Mouse (Mus musculus) myocyte (in vitro differentiated cells): ENCODE results near the gene Usp31.

ENCODE experiments used
- CEBPB ChIP-seq: IDR thresholded peaks from 2 replicates; pipeline ENCODE4 v1.6.1; 2011; ENCODE audit warnings: mild to moderate bottlenecking, moderate library complexity; ENCODE audit not compliant: poor library complexity, insufficient read depth, severe bottlenecking
- E2F4 ChIP-seq: IDR thresholded peaks from one replicate; pipeline ENCODE4 v1.6.1; 2011; ENCODE audit warnings: mild to moderate bottlenecking, control low read depth, moderate library complexity; ENCODE audit not compliant: insufficient read depth
- MAX ChIP-seq: IDR thresholded peaks from one replicate; pipeline ENCODE4 v1.6.1; 2011; ENCODE audit warnings: low read depth, mild to moderate bottlenecking, control low read depth
- MYOD1 ChIP-seq, 3 experiments: IDR thresholded peaks; one replicate each; pipeline ENCODE4 v1.6.1; 2011; ENCODE audit warnings: control low read depth in 2 of 3, low read depth in 2 of 3, mild to moderate bottlenecking in 2 of 3, moderate library complexity in 1 of 3; ENCODE audit not compliant: insufficient read length in 2 of 3, control insufficient read depth in 1 of 3
- MYOG ChIP-seq, 3 experiments: IDR thresholded peaks; one replicate each; pipeline ENCODE4 v1.6.1; 2011; ENCODE audit warnings: control low read depth in 2 of 3, low read depth in 2 of 3, mild to moderate bottlenecking in 2 of 3; ENCODE audit not compliant: insufficient read length in 2 of 3, control insufficient read depth in 1 of 3, insufficient read depth in 1 of 3
- POLR2A ChIP-seq: IDR thresholded peaks from one replicate; pipeline ENCODE4 v1.6.1; 2011; ENCODE audit warnings: low read depth, mild to moderate bottlenecking, control low read depth, moderate library complexity; ENCODE audit not compliant: insufficient read length
- POLR2AphosphoS2 ChIP-seq: IDR thresholded peaks from one replicate; pipeline ENCODE4 v1.6.1; 2011; ENCODE audit warnings: low read depth, control low read depth; ENCODE audit not compliant: insufficient read length
- REST ChIP-seq: IDR thresholded peaks from one replicate; pipeline ENCODE4 v1.6.1; 2011; ENCODE audit warnings: mild to moderate bottlenecking, control low read depth, moderate library complexity; ENCODE audit not compliant: insufficient read depth, insufficient read length
- SRF ChIP-seq: IDR thresholded peaks from one replicate; pipeline ENCODE4 v1.6.1; 2011; ENCODE audit warnings: low read depth; ENCODE audit not compliant: control insufficient read depth, insufficient read length
- TCF12 ChIP-seq: IDR thresholded peaks from one replicate; pipeline ENCODE4 v1.6.1; 2011; ENCODE audit warnings: mild to moderate bottlenecking, control low read depth; ENCODE audit not compliant: poor library complexity, insufficient read depth, severe bottlenecking
- USF1 ChIP-seq: IDR thresholded peaks from one replicate; pipeline ENCODE4 v1.6.1; 2011; ENCODE audit warnings: low read depth, mild to moderate bottlenecking, control low read depth, moderate library complexity

GRCm38 (mm10) chr7:121622433-121622832 is 84.6 kb downstream of the Usp31 start:
- no peak for TF ChIP-seq POLR2A
- TF ChIP-seq MAX: no peak
- TF ChIP-seq USF1: no peak
- TF ChIP-seq SRF: no peak
- TF ChIP-seq E2F4: no peak
- TF ChIP-seq POLR2AphosphoS2: no peak
- TF ChIP-seq MYOD1 (IDR thresholded peaks at IDR 0.05; ENCODE audit: control insufficient read depth in 1 of 3, insufficient read length in 2 of 3, low read depth in 2 of 3): no peak
- TF ChIP-seq REST: no peak
- TF ChIP-seq CEBPB: no peak
- TF ChIP-seq MYOG (IDR thresholded peaks at IDR 0.05; ENCODE audit: control insufficient read depth in 1 of 3, insufficient read depth in 1 of 3, insufficient read length in 2 of 3, low read depth in 2 of 3): no peak
- TF ChIP-seq TCF12: no peak
